Mouse (Mus musculus): ENCODE data around the gene Sorl1.

GRCm38 (mm10) chr9:41951472-41952129, 172.5 kb downstream of the Sorl1 start:
- TF ChIP-seq CTCF (IDR thresholded peaks at IDR 0.05; ENCODE audit: extremely low read depth, insufficient read depth, low read length) (no peak), POLR2A (IDR thresholded peaks at IDR 0.05; ENCODE audit: extremely low read depth, insufficient read depth, low read length) (no peak)
